Mouse (Mus musculus) lung, postnatal 4 days (tissue): ENCODE results near the gene Gngt1.

ENCODE experiments used
- DNase-seq, 2 experiments: peaks; one replicate each; pipeline ENCODE4 v3.0.0; 2021

Gene Gngt1

GRCm38 (mm10) chr6:3993492-3993891 lies at the start of gene Gngt1:
TSS of gene Gngt1 (plus strand) at chr6:3993792.
- no peak for DNase-seq

- DNase-seq = no peak
Measured at GRCm38 (mm10) chr6:3954969-3955368, 38.6 kb upstream of the Gngt1 start.

GRCm38 (mm10) chr6:3967676-3968626 lies 25.6 kb upstream of the Gngt1 start:
- peak; percentile 63 to 73 for DNase-seq

- DNase-seq = no peak
Measured at GRCm38 (mm10) chr6:3973679-3974078, 19.9 kb upstream of the Gngt1 start.

- no peak for DNase-seq
Measured at GRCm38 (mm10) chr6:3982661-3983284, 10.8 kb upstream of the Gngt1 start.

GRCm38 (mm10) chr6:3988750-3989149 lies 4.8 kb upstream of the Gngt1 start, which contains the start of gene Tfpi2:
TSS of gene Tfpi2 (minus strand) at chr6:3988919.
- no peak for DNase-seq

- no peak for DNase-seq
Measured at GRCm38 (mm10) chr6:3998089-3998488, 4.5 kb downstream of the Gngt1 start.

GRCm38 (mm10) chr6:3999296-3999695 lies 5.7 kb downstream of the Gngt1 start:
- no peak for DNase-seq

GRCm38 (mm10) chr6:4000716-4001115 lies 7.1 kb downstream of the Gngt1 start:
- DNase-seq = no peak

- no peak for DNase-seq
Measured at GRCm38 (mm10) chr6:4003445-4003844, 9.9 kb downstream of the Gngt1 start.

- peak; percentile 81 to 90 for DNase-seq
Measured at GRCm38 (mm10) chr6:4003890-4004306, 10.3 kb downstream of the Gngt1 start, which contains the start of gene Gng11. TSS of gene Gng11 (plus strand) at chr6:4003904.

- no peak for DNase-seq
Measured at GRCm38 (mm10) chr6:4004808-4005207, 11.2 kb downstream of the Gngt1 start.

GRCm38 (mm10) chr6:4008501-4009040 lies 15.0 kb downstream of the Gngt1 start:
- peak in 1 of 2 experiments; percentile 8 for DNase-seq

GRCm38 (mm10) chr6:4009548-4009947 lies 16.0 kb downstream of the Gngt1 start:
- DNase-seq = no peak

GRCm38 (mm10) chr6:4022645-4023044 lies 29.1 kb downstream of the Gngt1 start:
- DNase-seq = no peak

GRCm38 (mm10) chr6:4026367-4026766 lies 32.8 kb downstream of the Gngt1 start:
- no peak for DNase-seq

- no peak for DNase-seq
Measured at GRCm38 (mm10) chr6:4030956-4031355, 37.4 kb downstream of the Gngt1 start.

- no peak for DNase-seq
Measured at GRCm38 (mm10) chr6:4041821-4042220, 48.2 kb downstream of the Gngt1 start.
